ENCODE assay signal across 17 mouse cellular contexts in the genomic region with DNA sequence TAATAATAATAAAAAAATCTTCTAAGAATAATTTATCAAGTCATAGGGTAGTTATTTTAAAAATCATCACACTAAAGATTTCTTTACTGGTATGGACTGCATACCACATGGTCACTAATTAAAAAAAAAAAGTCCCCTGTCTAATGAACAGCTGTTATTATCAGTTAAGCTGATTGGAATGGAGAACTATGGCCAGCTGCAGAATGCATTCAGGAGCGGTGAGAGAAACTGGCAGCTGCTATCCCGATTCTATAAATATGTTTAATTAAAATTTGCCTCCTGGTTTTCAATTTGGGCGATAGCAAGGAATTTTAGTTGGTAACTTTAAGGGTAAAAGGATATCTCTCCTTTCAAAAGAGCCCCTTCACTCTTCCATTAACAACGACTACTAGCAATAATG. TPM values are rescaled to one million over a fixed set of nuclear protein-coding genes. Genes with fewer than 3 reads are reported as not detected.
DNase-seq lines count a peak whose midpoint lies in the region; ATAC-seq and TF ChIP-seq lines count a peak whose summit lies in the region.
"Had no signal": no experiment of that assay in that cellular context is flagged by ENCODE, and none has a peak within 500 bp of the region (broad histone marks: within the 10 kb centered on the region; RNA-seq: fewer than 3 reads in every experiment).

No protein-coding gene starts in this region.

- H3K36me3 ChIP-seq in forebrain, embryonic 14.5 days (ENCODE audit: control insufficient read depth, insufficient read depth, low read length), result no peaks in the 10 kb centered on the region
- no peaks in the 10 kb centered on the region for H3K36me3 ChIP-seq in forebrain, embryonic 16.5 days (ENCODE audit: control insufficient read depth, insufficient read depth)
- no peaks in the 10 kb centered on the region for H3K36me3 ChIP-seq in myocyte (ENCODE audit: control insufficient read depth, insufficient read depth)
- H3K36me3 ChIP-seq: embryonic facial prominence, embryonic 13.5 days had no signal

- H3K9ac ChIP-seq in forebrain, embryonic 14.5 days (ENCODE audit: low read length), result no peak overlapping the region
- H3K9ac ChIP-seq in forebrain, embryonic 16.5 days (replicated peaks; ENCODE audit: low read depth, low read length), result no peak overlapping the region
- H3K9ac ChIP-seq: embryonic facial prominence, embryonic 13.5 days; forebrain, embryonic 13.5 days; forebrain, postnatal 0 days had no signal

- H3K79me2 ChIP-seq in myocyte (ENCODE audit: control insufficient read depth, insufficient read depth), result no peaks in the 10 kb centered on the region

- TF ChIP-seq POLR2A in myocyte (IDR thresholded peaks at IDR 0.05; ENCODE audit: insufficient read length, low read depth), result no peak

- H3K4me2 ChIP-seq in forebrain, embryonic 14.5 days (ENCODE audit: low read length), result no peak overlapping the region
- no peak overlapping the region for H3K4me2 ChIP-seq in forebrain, embryonic 16.5 days (ENCODE audit: low read length)
- no peak overlapping the region for H3K4me2 ChIP-seq in myocyte (ENCODE audit: low read depth)
- H3K4me2 ChIP-seq: embryonic facial prominence, embryonic 13.5 days; forebrain, embryonic 13.5 days had no signal

- DNase-seq in forebrain, embryonic 14.5 days (ENCODE audit: low spot score), result peak; percentile 14
- peak; percentile 53 for DNase-seq in retina, embryonic 14.5 days (ENCODE audit: low spot score)
- no peak for DNase-seq in frontal cortex, postnatal 10 days (ENCODE audit: low spot score in 2 of 2)
- DNase-seq: adrenal gland, adult 2 months; adrenal gland, postnatal 10 days; adrenal gland, postnatal 25 days; cerebellum, adult 11-12 months; cerebellum, adult 2 months; cerebellum, adult 9-10 months; cerebellum, postnatal 10 days; cerebellum, postnatal 25 days; forebrain, postnatal 0 days had no signal

- H3K4me1 ChIP-seq in forebrain, embryonic 14.5 days (ENCODE audit: control insufficient read depth, insufficient read depth, low read length), result no peaks in the 10 kb centered on the region
- H3K4me1 ChIP-seq in forebrain, embryonic 16.5 days (replicated peaks; ENCODE audit: control insufficient read depth, insufficient read depth, low read length), result no peaks in the 10 kb centered on the region
- H3K4me1 ChIP-seq: embryonic facial prominence, embryonic 13.5 days; forebrain, embryonic 13.5 days had no signal

- no peaks in the 10 kb centered on the region for H3K9me3 ChIP-seq in forebrain, embryonic 14.5 days (replicated peaks; ENCODE audit: control insufficient read depth, low read length)
- no peaks in the 10 kb centered on the region for H3K9me3 ChIP-seq in forebrain, embryonic 16.5 days (ENCODE audit: control insufficient read depth, low read length)
- H3K9me3 ChIP-seq: embryonic facial prominence, embryonic 13.5 days; forebrain, embryonic 13.5 days had no signal

- no peak overlapping the region for H3ac ChIP-seq in myocyte (ENCODE audit: control insufficient read depth, insufficient read length)

- ATAC-seq in forebrain, embryonic 14.5 days, result no peak
- no peak for ATAC-seq in forebrain, embryonic 16.5 days
- ATAC-seq in cerebellum, adult (ENCODE audit: insufficient number of reproducible peaks, low FRiP score, low TSS enrichment), result no peak
- ATAC-seq: forebrain, embryonic 13.5 days; forebrain, postnatal 0 days had no signal

- no peak overlapping the region for H3K27ac ChIP-seq in forebrain, embryonic 14.5 days (ENCODE audit: low read depth, low read length)
- no peak overlapping the region for H3K27ac ChIP-seq in forebrain, embryonic 16.5 days (ENCODE audit: low read length)
- H3K27ac ChIP-seq: embryonic facial prominence, embryonic 13.5 days; forebrain, embryonic 13.5 days had no signal

- WGBS in forebrain, embryonic 14.5 days, result 11% methylated on average over 4 of the region's 4 CpGs
- 6% methylated on average over 4 of the region's 4 CpGs for WGBS in forebrain, embryonic 16.5 days

- H3K4me3 ChIP-seq in forebrain, embryonic 14.5 days (ENCODE audit: low read depth, low read length), result no peak overlapping the region
- H3K4me3 ChIP-seq in forebrain, embryonic 16.5 days (replicated peaks; ENCODE audit: low read length), result no peak overlapping the region
- H3K4me3 ChIP-seq in myocyte, result no peak overlapping the region
- H3K4me3 ChIP-seq: embryonic facial prominence, embryonic 13.5 days; forebrain, embryonic 13.5 days had no signal

- no peaks in the 10 kb centered on the region for H3K27me3 ChIP-seq in forebrain, embryonic 14.5 days (replicated peaks; ENCODE audit: control insufficient read depth, insufficient read depth, low read length)
- no peaks in the 10 kb centered on the region for H3K27me3 ChIP-seq in forebrain, embryonic 16.5 days (replicated peaks; ENCODE audit: control insufficient read depth, insufficient read depth, low read length)
- H3K27me3 ChIP-seq in myocyte (ENCODE audit: control insufficient read depth, insufficient read depth, insufficient read length), result no peaks in the 10 kb centered on the region
- H3K27me3 ChIP-seq: embryonic facial prominence, embryonic 13.5 days; forebrain, embryonic 13.5 days had no signal

TF ChIP-seq in myocyte, 11 proteins besides CTCF, POLR2A, EP300 and RAD21:
- TF ChIP-seq REST (IDR thresholded peaks at IDR 0.05; ENCODE audit: insufficient read depth, insufficient read length) (no peak), SRF (IDR thresholded peaks at IDR 0.05; ENCODE audit: control insufficient read depth, insufficient read length, low read depth) (no peak), CEBPB (IDR thresholded peaks at IDR 0.05; ENCODE audit: insufficient read depth, poor library complexity, severe bottlenecking) (no peak), MYOG (IDR thresholded peaks at IDR 0.05; ENCODE audit: control insufficient read depth in 1 of 3, insufficient read depth in 1 of 3, insufficient read length in 2 of 3, low read depth in 2 of 3) (peak in 1 of 3 experiments; percentile 62), MYOD1 (IDR thresholded peaks at IDR 0.05; ENCODE audit: control insufficient read depth in 1 of 3, insufficient read length in 2 of 3, low read depth in 2 of 3) (peak; percentile 55 to 59 (median 55)), TCF3 (IDR thresholded peaks at IDR 0.05; ENCODE audit: insufficient read length, low read depth) (no peak), TCF12 (IDR thresholded peaks at IDR 0.05; ENCODE audit: insufficient read depth, poor library complexity, severe bottlenecking) (peak; percentile 44)

RNA-seq across cellular contexts. Expression of a gene that starts 23.5 kb away (rescaled TPM):
- polyA plus RNA-seq in forebrain, embryonic 14.5 days (2014; fragmentation: Nextera tagmentation; extraction: Ambion mirVana), result 57.3 and 62.1 TPM in 2 replicates
- 51.1 and 56.2 TPM in 2 replicates for polyA plus RNA-seq in forebrain, embryonic 16.5 days (2015; fragmentation: Nextera tagmentation; extraction: Ambion mirVana)
- 10.5 TPM for polyA plus RNA-seq in myocyte (2012; fragmentation: generic; extraction: Trizol)

RNA-seq across cellular contexts. Expression of a gene that starts 53.4 kb away (rescaled TPM):
- polyA plus RNA-seq in forebrain, embryonic 14.5 days (2014; fragmentation: Nextera tagmentation; extraction: Ambion mirVana), result 0.25 and 0.88 TPM in 2 replicates
- 0.42 and 1.0 TPM in 2 replicates for polyA plus RNA-seq in forebrain, embryonic 16.5 days (2015; fragmentation: Nextera tagmentation; extraction: Ambion mirVana)
- 2.5 TPM for polyA plus RNA-seq in myocyte (2012; fragmentation: generic; extraction: Trizol)

Comparison
In these comparisons a context has a peak if more than half of its experiments do, and no peak if none do; other contexts are left out.
1. DNase-seq: peak in forebrain, embryonic 14.5 days (single experiment) and retina, embryonic 14.5 days (single experiment); none in frontal cortex, postnatal 10 days (0 of 2).